ENCODE assay signal across 30 mouse cellular contexts in genomic region chr4:141196981-141197685, GRCm38 (mm10). TPM values are rescaled to one million over a fixed set of nuclear protein-coding genes. Genes with fewer than 3 reads are reported as not detected.
DNase-seq lines count a peak whose midpoint lies in the region; ATAC-seq and TF ChIP-seq lines count a peak whose summit lies in the region.
"Had no signal": no experiment of that assay in that cellular context is flagged by ENCODE, and none has a peak within 500 bp of the region (broad histone marks: within the 10 kb centered on the region; RNA-seq: fewer than 3 reads in every experiment).

No protein-coding gene starts in this region.

- peak; percentile 30 for DNase-seq in ES-E14 (ENCODE audit: low read depth, low spot score)
- DNase-seq in ZHBTc4 (ENCODE audit: low read depth, low spot score): peak; percentile 72
- no peak for DNase-seq in cerebellum, adult 11 months
- DNase-seq in hindbrain, postnatal 0 days (ENCODE audit: low spot score): no peak
- DNase-seq: adrenal gland, postnatal 25 days; B cell, adult 2 months; cerebellum, adult 8-10 months; cerebellum, postnatal 25 days; gastrocnemius, postnatal 25 days; heart, adult 18-20 months; kidney, postnatal 14 days; layer of hippocampus, adult 9-11 months; liver; lung, postnatal 4 days; right cerebral cortex, adult 18-20 months; thymus, postnatal 14 days had no signal

- H3K4me1 ChIP-seq in ES-E14 (ENCODE audit: control insufficient read depth in 2 of 2, insufficient read depth in 2 of 2, low read length in 2 of 2, poor library complexity in 1 of 2): peaks cover 0 to 4% of the 10 kb centered on the region in 2 experiments; a peak in 1 of 4 replicates
- no peaks in the 10 kb centered on the region for H3K4me1 ChIP-seq in intestine, postnatal 0 days (replicated peaks; ENCODE audit: control insufficient read depth, insufficient read depth, low read length)
- no peaks in the 10 kb centered on the region for H3K4me1 ChIP-seq in stomach, embryonic 16.5 days (ENCODE audit: control insufficient read depth, insufficient read depth, low read length)
- no peaks in the 10 kb centered on the region for H3K4me1 ChIP-seq in midbrain, embryonic 13.5 days (replicated peaks)
- H3K4me1 ChIP-seq in hindbrain, postnatal 0 days (ENCODE audit: insufficient read depth, low read length): no peaks in the 10 kb centered on the region
- H3K4me1 ChIP-seq: embryonic facial prominence, embryonic 10.5 days; embryonic facial prominence, embryonic 15.5 days; lung, embryonic 15.5 days; midbrain, embryonic 15.5 days had no signal

- H3K27me3 ChIP-seq in intestine, postnatal 0 days (replicated peaks; ENCODE audit: control insufficient read depth, insufficient read depth, low read length): no peaks in the 10 kb centered on the region
- no peaks in the 10 kb centered on the region for H3K27me3 ChIP-seq in stomach, embryonic 16.5 days (ENCODE audit: control insufficient read depth, insufficient read depth, low read length)
- no peaks in the 10 kb centered on the region for H3K27me3 ChIP-seq in midbrain, embryonic 13.5 days
- H3K27me3 ChIP-seq in hindbrain, postnatal 0 days (ENCODE audit: insufficient read depth, low read length): no peaks in the 10 kb centered on the region
- H3K27me3 ChIP-seq: embryonic facial prominence, embryonic 15.5 days; heart, embryonic 12.5 days; lung, embryonic 15.5 days; midbrain, embryonic 15.5 days had no signal

- no peaks in the 10 kb centered on the region for H3K9me3 ChIP-seq in ES-E14 (ENCODE audit: control insufficient read depth, insufficient read depth, low read depth, low read length)
- no peaks in the 10 kb centered on the region for H3K9me3 ChIP-seq in intestine, postnatal 0 days (ENCODE audit: control insufficient read depth)
- H3K9me3 ChIP-seq in stomach, embryonic 16.5 days (replicated peaks; ENCODE audit: control insufficient read depth, low read length): 0 out of 2 replicates have a peak, but pooled peaks cover 3% of the 10 kb centered on the region
- H3K9me3 ChIP-seq in midbrain, embryonic 13.5 days: no peaks in the 10 kb centered on the region
- no peaks in the 10 kb centered on the region for H3K9me3 ChIP-seq in hindbrain, postnatal 0 days (ENCODE audit: low read length)
- H3K9me3 ChIP-seq: embryonic facial prominence, embryonic 15.5 days; G1E; lung, embryonic 15.5 days; midbrain, embryonic 15.5 days had no signal

- 0 out of 2 replicates have a peak, but pooled peaks have one; percentile 8 for TF ChIP-seq CTCF in intestine, postnatal 0 days (IDR thresholded peaks at IDR 0.05; ENCODE audit: low read depth)
- no peak for TF ChIP-seq CTCF in hindbrain, postnatal 0 days (IDR thresholded peaks at IDR 0.05; ENCODE audit: low read depth)

- H3K4me2 ChIP-seq in intestine, postnatal 0 days (replicated peaks; ENCODE audit: low read depth): no peak overlapping the region
- H3K4me2 ChIP-seq in stomach, embryonic 16.5 days (ENCODE audit: low read depth, low read length): no peak overlapping the region
- H3K4me2 ChIP-seq in midbrain, embryonic 13.5 days (replicated peaks): no peak overlapping the region
- H3K4me2 ChIP-seq in hindbrain, postnatal 0 days (ENCODE audit: low read depth, low read length): no peak overlapping the region
- H3K4me2 ChIP-seq: embryonic facial prominence, embryonic 15.5 days; heart, embryonic 12.5 days; hindbrain, embryonic 14.5 days; lung, embryonic 15.5 days; midbrain, embryonic 15.5 days had no signal

- H3K27ac ChIP-seq in ES-E14 (ENCODE audit: insufficient read depth, low read depth, low read length, poor library complexity, severe bottlenecking): no peak overlapping the region
- peak overlapping the region; percentile 60 for H3K27ac ChIP-seq in intestine, postnatal 0 days (ENCODE audit: low read depth, low read length)
- H3K27ac ChIP-seq in stomach, embryonic 16.5 days (ENCODE audit: low read length): no peak overlapping the region
- H3K27ac ChIP-seq in midbrain, embryonic 13.5 days: no peak overlapping the region
- no peak overlapping the region for H3K27ac ChIP-seq in hindbrain, postnatal 0 days
- H3K27ac ChIP-seq: embryonic facial prominence, embryonic 10.5 days; embryonic facial prominence, embryonic 15.5 days; hindbrain, embryonic 14.5 days; lung, embryonic 15.5 days; midbrain, embryonic 15.5 days had no signal

- no peak overlapping the region for H3K4me3 ChIP-seq in ES-E14 (ENCODE audit: insufficient read depth in 1 of 2, low read depth in 1 of 2, low read length in 2 of 2, poor library complexity in 1 of 2, severe bottlenecking in 1 of 2)
- H3K4me3 ChIP-seq in intestine, postnatal 0 days (ENCODE audit: low read depth, low read length): no peak overlapping the region
- no peak overlapping the region for H3K4me3 ChIP-seq in stomach, embryonic 16.5 days (replicated peaks; ENCODE audit: low read length)
- no peak overlapping the region for H3K4me3 ChIP-seq in midbrain, embryonic 13.5 days (replicated peaks)
- H3K4me3 ChIP-seq in hindbrain, postnatal 0 days (ENCODE audit: low read length): no peak overlapping the region
- H3K4me3 ChIP-seq: embryonic facial prominence, embryonic 10.5 days; embryonic facial prominence, embryonic 15.5 days; heart, embryonic 12.5 days; lung, embryonic 15.5 days; midbrain, embryonic 15.5 days had no signal

- 62% methylated on average over 13 of the region's 13 CpGs for WGBS in intestine, postnatal 0 days
- 94% methylated on average over 13 of the region's 13 CpGs for WGBS in stomach, embryonic 16.5 days
- WGBS in midbrain, embryonic 13.5 days: 94% methylated on average over 13 of the region's 13 CpGs
- 98% methylated on average over 13 of the region's 13 CpGs for WGBS in hindbrain, postnatal 0 days

- H3K36me3 ChIP-seq in ES-E14 (ENCODE audit: control insufficient read depth, insufficient read depth, low read length, poor library complexity, severe bottlenecking): peaks cover 30% of the 10 kb centered on the region
- H3K36me3 ChIP-seq in intestine, postnatal 0 days (ENCODE audit: control insufficient read depth, insufficient read depth): peaks cover 67% of the 10 kb centered on the region
- peaks cover 26% of the 10 kb centered on the region for H3K36me3 ChIP-seq in stomach, embryonic 16.5 days (ENCODE audit: control insufficient read depth, insufficient read depth, low read length)
- H3K36me3 ChIP-seq in midbrain, embryonic 13.5 days: peaks cover 87% of the 10 kb centered on the region
- H3K36me3 ChIP-seq in hindbrain, postnatal 0 days (ENCODE audit: insufficient read depth, low read length): peaks cover 48% of the 10 kb centered on the region

- ATAC-seq in intestine, postnatal 0 days: peak; percentile 97
- ATAC-seq in stomach, embryonic 16.5 days (ENCODE audit: insufficient read depth, low FRiP score): peak; percentile 60
- no peak for ATAC-seq in midbrain, embryonic 13.5 days
- ATAC-seq in hindbrain, postnatal 0 days: no peak
- ATAC-seq: forebrain, embryonic 14.5 days; inflammation-experienced regulatory T-cells, adult 6 months; midbrain, embryonic 15.5 days had no signal

- H3K9ac ChIP-seq in ES-E14 (ENCODE audit: insufficient read depth, low read depth, low read length, poor library complexity, severe bottlenecking): no peak overlapping the region
- no peak overlapping the region for H3K9ac ChIP-seq in intestine, postnatal 0 days (ENCODE audit: low read depth, low read length)
- H3K9ac ChIP-seq in stomach, embryonic 16.5 days (ENCODE audit: low read length): no peak overlapping the region
- H3K9ac ChIP-seq in midbrain, embryonic 13.5 days (replicated peaks): no peak overlapping the region
- no peak overlapping the region for H3K9ac ChIP-seq in hindbrain, postnatal 0 days (replicated peaks; ENCODE audit: low read length)
- H3K9ac ChIP-seq: embryonic facial prominence, embryonic 15.5 days; heart, embryonic 12.5 days; hindbrain, embryonic 14.5 days; lung, embryonic 15.5 days; midbrain, embryonic 15.5 days had no signal

- in situ Hi-C loops in ES-E14 (cut with MboI; ENCODE audit: low sequenced_read_pairs in 2 of 2, unreplicated experiment in 2 of 2): no loop called here

TF ChIP-seq in ES-E14, 5 proteins besides CTCF, POLR2A, EP300 and RAD21 (continues in another document):
- no peak for TF ChIP-seq HCFC1 (IDR thresholded peaks at IDR 0.05; ENCODE audit: borderline replicate concordance, insufficient read depth, low read length)
- no peak for TF ChIP-seq ZNF384 (IDR thresholded peaks at IDR 0.05; ENCODE audit: low read depth, low read length)
- no peak for TF ChIP-seq ZC3H11A (IDR thresholded peaks at IDR 0.05; ENCODE audit: borderline replicate concordance, low read depth, low read length)

RNA-seq across cellular contexts. Expression of gene Rsg1, which starts 16.6 kb away (rescaled TPM):
- 2.9 and 4.7 TPM in 2 replicates for total RNA-seq in ES-E14 (2012; rRNA removed)
- 0.97 and 0.98 TPM in 2 replicates for polyA plus RNA-seq in intestine, postnatal 0 days (2015; fragmentation: Nextera tagmentation; extraction: Ambion mirVana)
- 5.5 and 5.6 TPM in 2 replicates for polyA plus RNA-seq in stomach, embryonic 16.5 days (2015; fragmentation: Nextera tagmentation; extraction: Ambion mirVana)
- 6.4 and 8.9 TPM in 2 replicates for polyA plus RNA-seq in midbrain, embryonic 13.5 days (2015; fragmentation: Nextera tagmentation; extraction: Ambion mirVana)
- total RNA-seq in hindbrain, postnatal 0 days (2014; rRNA removed): 2.4 and 8.7 TPM in 2 replicates
- 3.9 and 4.3 TPM in 2 replicates for polyA plus RNA-seq in hindbrain, postnatal 0 days (2015; fragmentation: Nextera tagmentation; extraction: Ambion mirVana)

RNA-seq across cellular contexts. Expression of gene Arhgef19, which starts 42.2 kb away (rescaled TPM):
- 1.7 and 2.3 TPM in 2 replicates for total RNA-seq in ES-E14 (2012; rRNA removed)
- polyA plus RNA-seq in intestine, postnatal 0 days (2015; fragmentation: Nextera tagmentation; extraction: Ambion mirVana): 4.5 and 6.3 TPM in 2 replicates
- polyA plus RNA-seq in stomach, embryonic 16.5 days (2015; fragmentation: Nextera tagmentation; extraction: Ambion mirVana): 16.1 and 18.9 TPM in 2 replicates
- 0.93 and 0.98 TPM in 2 replicates for polyA plus RNA-seq in midbrain, embryonic 13.5 days (2015; fragmentation: Nextera tagmentation; extraction: Ambion mirVana)
- total RNA-seq in hindbrain, postnatal 0 days (2014; rRNA removed): 1.2 and 2.3 TPM in 2 replicates
- 1.2 TPM in 2 replicates for polyA plus RNA-seq in hindbrain, postnatal 0 days (2015; fragmentation: Nextera tagmentation; extraction: Ambion mirVana)
- total RNA-seq: G1E; hematopoietic stem cell, adult 5-6 weeks; neutrophil, adult 5-6 weeks had no signal
- polyA plus RNA-seq: G1E; inflammation-experienced regulatory T-cells, adult 6 months had no signal

RNA-seq across cellular contexts. Expression of gene Fbxo42, which starts 49.4 kb away (rescaled TPM):
- 14.0 and 14.5 TPM in 2 replicates for total RNA-seq in ES-E14 (2012; rRNA removed)
- polyA plus RNA-seq in intestine, postnatal 0 days (2015; fragmentation: Nextera tagmentation; extraction: Ambion mirVana): 11.6 and 14.3 TPM in 2 replicates
- polyA plus RNA-seq in stomach, embryonic 16.5 days (2015; fragmentation: Nextera tagmentation; extraction: Ambion mirVana): 18.3 and 22.0 TPM in 2 replicates
- 22.9 and 26.3 TPM in 2 replicates for polyA plus RNA-seq in midbrain, embryonic 13.5 days (2015; fragmentation: Nextera tagmentation; extraction: Ambion mirVana)
- 20.8 and 22.5 TPM in 2 replicates for total RNA-seq in hindbrain, postnatal 0 days (2014; rRNA removed)
- polyA plus RNA-seq in hindbrain, postnatal 0 days (2015; fragmentation: Nextera tagmentation; extraction: Ambion mirVana): 15.5 and 17.5 TPM in 2 replicates

RNA-seq across cellular contexts. Expression of gene Szrd1, which starts 57.6 kb away (rescaled TPM):
- 46.2 and 64.6 TPM in 2 replicates for total RNA-seq in ES-E14 (2012; rRNA removed)
- polyA plus RNA-seq in intestine, postnatal 0 days (2015; fragmentation: Nextera tagmentation; extraction: Ambion mirVana): 35.0 TPM in 2 replicates
- 51.6 and 53.0 TPM in 2 replicates for polyA plus RNA-seq in stomach, embryonic 16.5 days (2015; fragmentation: Nextera tagmentation; extraction: Ambion mirVana)
- 26.0 and 30.7 TPM in 2 replicates for polyA plus RNA-seq in midbrain, embryonic 13.5 days (2015; fragmentation: Nextera tagmentation; extraction: Ambion mirVana)
- 58.7 and 68.8 TPM in 2 replicates for total RNA-seq in hindbrain, postnatal 0 days (2014; rRNA removed)
- polyA plus RNA-seq in hindbrain, postnatal 0 days (2015; fragmentation: Nextera tagmentation; extraction: Ambion mirVana): 16.5 and 17.0 TPM in 2 replicates

Comparison
In these comparisons a context has a peak if more than half of its experiments do, and no peak if none do; other contexts are left out.
1. DNase-seq: peak in ES-E14 (single experiment) and ZHBTc4 (single experiment); none in cerebellum, adult 11 months (single experiment) and hindbrain, postnatal 0 days (single experiment).
2. ATAC-seq: peak in intestine, postnatal 0 days (single experiment) and stomach, embryonic 16.5 days (single experiment); none in midbrain, embryonic 13.5 days (single experiment) and hindbrain, postnatal 0 days (single experiment).